Mouse (Mus musculus) limb, embryonic 12.5 days (tissue): ENCODE results near the gene Npr1. TPM values are rescaled to one million over a fixed set of nuclear protein-coding genes. Genes with fewer than 3 reads are reported as not detected.

Experiments
- ATAC-seq: fragments of 200-750 bp; cut with Nextera tagmentation; 2 replicates; pipeline ENCODE4 v1.8.0; 2017; ENCODE audit warnings: low read depth, moderate TSS enrichment; ENCODE audit not compliant: insufficient number of reproducible peaks, insufficient read depth, low FRiP score, low TSS enrichment
- H3K27ac ChIP-seq: fragments of 300-500 bp; sonication (generic); 2 replicates; pipeline ENCODE4 v1.5.1; 2016; ENCODE audit warnings: mild to moderate bottlenecking, moderate library complexity
- H3K27me3 ChIP-seq: fragments of 300-500 bp; sonication (generic); 2 replicates; pipeline ENCODE4 v1.6.1; 2016; ENCODE audit warnings: mild to moderate bottlenecking, moderate library complexity
- H3K36me3 ChIP-seq: fragments of 300-500 bp; sonication (generic); 2 replicates; pipeline ENCODE4 v1.6.1; 2016; ENCODE audit warnings: mild to moderate bottlenecking, moderate library complexity
- H3K4me1 ChIP-seq: fragments of 300-500 bp; sonication (generic); replicated peaks from 2 replicates; pipeline ENCODE4 v1.6.1; 2016
- H3K4me2 ChIP-seq: fragments of 300-500 bp; sonication (generic); 2 replicates; pipeline ENCODE4 v1.6.1; 2016; ENCODE audit warnings: mild to moderate bottlenecking, moderate library complexity
- H3K4me3 ChIP-seq: fragments of 300-500 bp; sonication (generic); replicated peaks from 2 replicates; pipeline ENCODE4 v1.5.1; 2016; ENCODE audit warnings: mild to moderate bottlenecking
- H3K9ac ChIP-seq: fragments of 300-500 bp; sonication (generic); replicated peaks from 2 replicates; pipeline ENCODE4 v1.6.1; 2016; ENCODE audit warnings: mild to moderate bottlenecking, moderate library complexity
- H3K9me3 ChIP-seq: fragments of 300-500 bp; sonication (generic); 2 replicates; pipeline ENCODE4 v1.6.1; 2016; ENCODE audit warnings: mild to moderate bottlenecking, moderate library complexity
- WGBS: fragments of 180-500 bp; shearing (Covaris S2); methylation state at CpG from one replicate; pipeline ENCODE4 v1.1.7; 2016; 5-methylcytosine and 5-hydroxymethylcytosine counted together
- polyA plus RNA-seq: library from polyadenylated mRNA; unstranded; fragments of >200 nt; fragmentation: Nextera tagmentation; extraction: Ambion mirVana; gene quantifications from 2 replicates; pipeline ENCODE4 v1.2.1, GENCODE M21; 2016

The Npr1 gene
- polyA plus RNA-seq, 1 experiment from 2014 or later = 2.7 TPM

- Histone ChIP-seq H3K4me3 (no peak overlapping the region), H3K9ac (no peak overlapping the region), H3K36me3 (peaks cover 67% of the 10 kb centered on the region), H3K9me3 (no peaks in the 10 kb centered on the region), H3K4me1 (peaks cover 22% of the 10 kb centered on the region), H3K27ac (no peak overlapping the region), H3K27me3 (0 out of 2 replicates have a peak, but pooled peaks cover 5% of the 10 kb centered on the region), H3K4me2 (no peak overlapping the region)
- WGBS = 88% methylated on average over 3 of the region's 3 CpGs
- no peak for ATAC-seq
Measured at GRCm38 (mm10) chr3:90506362-90506761, 40.7 kb upstream of the Npr1 start.

- no peak overlapping the region for H3K27ac ChIP-seq
- WGBS = 90% methylated on average over 5 of the region's 5 CpGs
- no peaks in the 10 kb centered on the region for H3K27me3 ChIP-seq
- H3K4me2 ChIP-seq = no peak overlapping the region
- H3K4me1 ChIP-seq = peaks cover 22% of the 10 kb centered on the region
- peaks cover 73% of the 10 kb centered on the region for H3K36me3 ChIP-seq
- no peak overlapping the region for H3K9ac ChIP-seq
- H3K9me3 ChIP-seq = no peaks in the 10 kb centered on the region
- ATAC-seq = no peak
- no peak overlapping the region for H3K4me3 ChIP-seq
Measured at GRCm38 (mm10) chr3:90505216-90505615, 39.5 kb upstream of the Npr1 start.

- Histone ChIP-seq H3K4me2 (no peak overlapping the region), H3K36me3 (peaks cover 91% of the 10 kb centered on the region)
Measured at GRCm38 (mm10) chr3:90503444-90503843, 37.8 kb upstream of the Npr1 start.

GRCm38 (mm10) chr3:90497597-90497996, 31.9 kb upstream of the Npr1 start:
- H3K27me3 ChIP-seq = no peaks in the 10 kb centered on the region
- no peak overlapping the region for H3K9ac ChIP-seq
- ATAC-seq = no peak
- H3K36me3 ChIP-seq = peaks cover 72% of the 10 kb centered on the region
- H3K4me2 ChIP-seq = no peak overlapping the region
- H3K9me3 ChIP-seq = no peaks in the 10 kb centered on the region
- H3K27ac ChIP-seq = no peak overlapping the region
- no peak overlapping the region for H3K4me3 ChIP-seq
- no peaks in the 10 kb centered on the region for H3K4me1 ChIP-seq

More at GRCm38 (mm10) chr3:90503444-90503843, 37.8 kb upstream of the Npr1 start:
- WGBS = 88% methylated on average over 4 of the region's 4 CpGs
- no peak for ATAC-seq
- Histone ChIP-seq H3K4me1 (peaks cover 22% of the 10 kb centered on the region), H3K27me3 (no peaks in the 10 kb centered on the region), H3K27ac (no peak overlapping the region), H3K4me3 (no peak overlapping the region), H3K9ac (no peak overlapping the region), H3K9me3 (no peaks in the 10 kb centered on the region)

GRCm38 (mm10) chr3:90495850-90496525, 30.3 kb upstream of the Npr1 start:
- H3K27ac ChIP-seq = no peak overlapping the region
- H3K36me3 ChIP-seq = peaks cover 56% of the 10 kb centered on the region
- no peak for ATAC-seq
- H3K9me3 ChIP-seq = no peaks in the 10 kb centered on the region
- no peak overlapping the region for H3K9ac ChIP-seq
- 93% methylated on average over 7 of the region's 7 CpGs for WGBS
- H3K4me3 ChIP-seq = no peak overlapping the region
- H3K4me2 ChIP-seq = no peak overlapping the region
- H3K4me1 ChIP-seq = no peaks in the 10 kb centered on the region
- no peaks in the 10 kb centered on the region for H3K27me3 ChIP-seq

- H3K4me2 ChIP-seq = no peak overlapping the region
- no peak overlapping the region for H3K4me3 ChIP-seq
- no peaks in the 10 kb centered on the region for H3K9me3 ChIP-seq
- no peak for ATAC-seq
- peaks cover 44% of the 10 kb centered on the region for H3K36me3 ChIP-seq
- H3K4me1 ChIP-seq = peaks cover 6% of the 10 kb centered on the region; the same call in 1 of the 2 replicates
- H3K27ac ChIP-seq = no peak overlapping the region
- H3K27me3 ChIP-seq = no peaks in the 10 kb centered on the region
- H3K9ac ChIP-seq = no peak overlapping the region
- 66% methylated on average over 4 of the region's 4 CpGs for WGBS
Measured at GRCm38 (mm10) chr3:90493831-90494540, 28.3 kb upstream of the Npr1 start.

- Histone ChIP-seq H3K27ac (no peak overlapping the region), H3K4me3 (no peak overlapping the region), H3K4me2 (no peak overlapping the region), H3K4me1 (peaks cover 6% of the 10 kb centered on the region; the same call in 1 of the 2 replicates), H3K9me3 (no peaks in the 10 kb centered on the region), H3K27me3 (no peaks in the 10 kb centered on the region), H3K36me3 (peaks cover 42% of the 10 kb centered on the region), H3K9ac (no peak overlapping the region)
- 41% methylated on average over 2 of the region's 2 CpGs for WGBS
- no peak for ATAC-seq
Measured at GRCm38 (mm10) chr3:90491350-90491749, 25.7 kb upstream of the Npr1 start.

GRCm38 (mm10) chr3:90490696-90491256, 25.1 kb upstream of the Npr1 start, which contains the start of gene Snapin:
TSS of gene Snapin (minus strand) at chr3:90491033.
- Histone ChIP-seq H3K27me3 (no peaks in the 10 kb centered on the region), H3K4me3 (peak within 1 kb of the TSS; percentile 70), H3K9me3 (no peaks in the 10 kb centered on the region), H3K27ac (peak within 1 kb of the TSS; percentile 72; the same call in 1 of the 2 replicates), H3K36me3 (peaks cover 42% of the 10 kb centered on the region), H3K4me2 (peak within 1 kb of the TSS; percentile 65), H3K9ac (peak within 1 kb of the TSS; percentile 70), H3K4me1 (peaks cover 6% of the 10 kb centered on the region; the same call in 1 of the 2 replicates)
- WGBS = under 1% methylated on average over 37 of the region's 37 CpGs
- ATAC-seq = peak; percentile 97

- Histone ChIP-seq H3K4me3 (no peak overlapping the region), H3K36me3 (peaks cover 58% of the 10 kb centered on the region), H3K9ac (no peak overlapping the region), H3K27ac (no peak overlapping the region), H3K4me1 (peaks cover 6% of the 10 kb centered on the region; the same call in 1 of the 2 replicates), H3K27me3 (no peaks in the 10 kb centered on the region), H3K4me2 (no peak overlapping the region), H3K9me3 (no peaks in the 10 kb centered on the region)
- WGBS = 87% methylated on average over 6 of the region's 6 CpGs
- no peak for ATAC-seq
Measured at GRCm38 (mm10) chr3:90488576-90488975, 22.9 kb upstream of the Npr1 start.

GRCm38 (mm10) chr3:90486998-90487397, 21.3 kb upstream of the Npr1 start:
- WGBS = 86% methylated on average over 5 of the region's 5 CpGs
- Histone ChIP-seq H3K9ac (no peak overlapping the region), H3K36me3 (peaks cover 74% of the 10 kb centered on the region), H3K27ac (no peak overlapping the region), H3K27me3 (no peaks in the 10 kb centered on the region), H3K9me3 (no peaks in the 10 kb centered on the region), H3K4me3 (no peak overlapping the region), H3K4me1 (peaks cover 6% of the 10 kb centered on the region; the same call in 1 of the 2 replicates), H3K4me2 (no peak overlapping the region)
- ATAC-seq = no peak

GRCm38 (mm10) chr3:90475831-90476611, 10.4 kb upstream of the Npr1 start, which contains the start of gene Ilf2:
TSS of gene Ilf2 (plus strand) at chr3:90476126.
- under 1% methylated on average over 45 of the region's 45 CpGs for WGBS
- H3K4me3 ChIP-seq = peak within 1 kb of the TSS; percentile 76
- H3K9ac ChIP-seq = peak within 1 kb of the TSS; percentile 93
- no peaks in the 10 kb centered on the region for H3K9me3 ChIP-seq
- peaks cover 11% of the 10 kb centered on the region for H3K4me1 ChIP-seq
- H3K27ac ChIP-seq = peak within 1 kb of the TSS; percentile 97
- H3K4me2 ChIP-seq = peak within 1 kb of the TSS; percentile 81
- peaks cover 38% of the 10 kb centered on the region for H3K36me3 ChIP-seq
- ATAC-seq = peak; percentile 99
- H3K27me3 ChIP-seq = no peaks in the 10 kb centered on the region
